Mouse (Mus musculus) 416B (cell line): ENCODE measurements at regions not wholly inside any gene's neighbourhood (a gene's known extent, or its start where the extent isn't known, plus 50 kb on each side); places are given as distances from the start of the nearest gene placed in this dataset.
A peak's percentile ranks its signal among the peaks of the same experiment; 100 is the strongest.

Experiments used
- DNase-seq: peaks from one replicate; pipeline ENCODE4 v3.0.0; 2011; ENCODE audit warnings: low read depth

DNA sequence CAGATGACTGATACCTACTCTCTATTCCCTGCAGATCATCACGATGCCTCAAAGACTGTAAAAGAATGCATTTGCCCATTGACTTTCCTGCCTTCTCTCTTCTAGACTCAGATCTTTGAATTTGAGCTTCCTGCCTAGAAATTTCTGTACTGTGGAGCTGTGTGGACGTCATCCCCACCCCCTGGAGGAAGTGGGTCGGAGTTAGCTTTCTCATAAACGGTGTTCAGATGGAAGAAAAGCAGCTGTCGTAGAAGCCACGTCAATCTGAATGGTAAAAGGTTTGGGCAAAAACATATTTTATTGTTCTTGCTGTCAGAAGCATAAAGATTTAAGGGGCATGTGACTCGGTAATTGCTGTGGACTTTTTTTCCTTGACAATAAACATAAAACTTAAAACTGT lies 154.6 kb upstream of the Mvb12b start:
- DNase-seq, result no peak

- DNase-seq, result no peak
These were observed 151.2 kb upstream of the Mvb12b start for GRCm38 (mm10) chr2:34038982-34039381.

DNA sequence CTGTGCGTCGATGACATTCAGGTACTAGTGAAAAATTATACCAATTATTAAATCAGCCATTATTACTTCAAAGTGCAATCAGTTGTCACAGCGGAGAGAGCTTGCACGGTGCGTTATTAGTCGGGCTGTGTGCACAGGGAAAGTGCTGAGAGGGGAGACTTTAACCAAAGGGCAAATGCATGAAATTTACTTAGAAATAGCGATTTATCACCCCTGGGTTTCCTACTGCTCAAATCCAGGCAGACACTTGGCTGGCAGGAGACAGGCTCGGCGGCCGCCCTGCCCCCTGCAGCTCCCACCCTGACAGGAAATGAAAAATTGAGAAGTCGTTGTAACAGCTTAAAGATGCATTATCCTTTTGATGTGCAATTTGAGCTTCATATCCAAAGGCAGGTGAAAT lies 145.5 kb upstream of the Mvb12b start:
- no peak for DNase-seq

GRCm38 (mm10) chr2:34031421-34031820 lies 143.7 kb upstream of the Mvb12b start:
- no peak for DNase-seq

- peak; percentile 17 for DNase-seq
These were observed 143.3 kb upstream of the Mvb12b start for GRCm38 (mm10) chr2:34031001-34031412.

- no peak for DNase-seq
These were observed 139.7 kb upstream of the Mvb12b start for GRCm38 (mm10) chr2:34027445-34027844.

DNA sequence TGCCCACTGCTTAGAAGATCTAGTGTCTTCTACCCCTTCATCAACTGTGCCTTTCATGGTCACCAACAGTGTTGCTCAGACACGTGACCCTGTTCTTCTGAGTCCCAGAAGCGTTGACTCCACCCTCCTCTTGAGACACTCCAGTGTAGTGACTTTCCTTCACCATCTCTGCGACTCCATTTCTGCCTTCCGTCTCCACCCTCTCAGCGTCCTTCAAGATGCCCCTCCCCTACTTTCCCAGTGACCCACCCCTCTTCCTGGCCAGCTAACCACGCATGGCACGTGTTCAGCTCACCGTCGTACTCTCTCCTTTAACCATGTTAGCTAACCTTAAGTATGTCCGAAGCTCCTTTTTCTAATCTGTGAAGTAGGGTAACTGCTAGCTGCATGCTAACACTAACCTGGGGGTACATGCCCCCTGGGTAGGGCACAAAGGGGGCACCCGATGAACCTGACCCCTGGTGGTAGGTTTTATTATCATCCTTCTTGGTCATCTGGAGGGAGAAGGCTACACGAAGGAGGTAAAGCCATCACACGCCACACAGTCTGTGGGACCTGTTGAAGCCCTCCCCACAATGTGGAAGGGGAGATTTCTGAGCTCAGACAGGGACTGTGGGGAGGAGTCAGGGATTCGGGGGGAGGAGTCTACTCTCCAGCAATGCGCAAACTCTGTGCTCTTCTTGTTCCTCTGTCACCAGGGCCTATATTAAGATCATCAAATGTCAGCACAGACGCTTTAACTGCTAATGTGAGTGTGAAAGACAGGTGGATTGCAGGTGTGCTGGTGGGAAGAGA lies 139.0 kb upstream of the Mvb12b start:
- DNase-seq, result peak; percentile 95

GRCm38 (mm10) chr2:34025715-34026360 lies 138.1 kb upstream of the Mvb12b start:
- peak; percentile 87 for DNase-seq

DNA sequence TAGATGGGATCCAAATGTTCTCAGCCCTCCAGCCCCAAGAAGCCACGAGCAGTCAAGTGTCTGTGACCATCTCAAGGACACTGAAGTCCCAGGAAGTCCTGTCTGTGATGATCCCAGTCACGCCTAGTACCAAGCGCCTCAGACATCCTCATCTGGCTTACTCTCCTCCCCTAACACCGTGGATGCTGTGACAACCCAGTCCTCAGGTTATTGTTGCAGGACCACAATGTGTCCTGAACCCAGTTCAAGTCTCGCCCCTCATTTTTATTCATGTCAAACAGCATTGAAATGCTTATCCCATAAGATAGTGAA lies 129.4 kb upstream of the Mvb12b start:
- DNase-seq, result no peak

DNA sequence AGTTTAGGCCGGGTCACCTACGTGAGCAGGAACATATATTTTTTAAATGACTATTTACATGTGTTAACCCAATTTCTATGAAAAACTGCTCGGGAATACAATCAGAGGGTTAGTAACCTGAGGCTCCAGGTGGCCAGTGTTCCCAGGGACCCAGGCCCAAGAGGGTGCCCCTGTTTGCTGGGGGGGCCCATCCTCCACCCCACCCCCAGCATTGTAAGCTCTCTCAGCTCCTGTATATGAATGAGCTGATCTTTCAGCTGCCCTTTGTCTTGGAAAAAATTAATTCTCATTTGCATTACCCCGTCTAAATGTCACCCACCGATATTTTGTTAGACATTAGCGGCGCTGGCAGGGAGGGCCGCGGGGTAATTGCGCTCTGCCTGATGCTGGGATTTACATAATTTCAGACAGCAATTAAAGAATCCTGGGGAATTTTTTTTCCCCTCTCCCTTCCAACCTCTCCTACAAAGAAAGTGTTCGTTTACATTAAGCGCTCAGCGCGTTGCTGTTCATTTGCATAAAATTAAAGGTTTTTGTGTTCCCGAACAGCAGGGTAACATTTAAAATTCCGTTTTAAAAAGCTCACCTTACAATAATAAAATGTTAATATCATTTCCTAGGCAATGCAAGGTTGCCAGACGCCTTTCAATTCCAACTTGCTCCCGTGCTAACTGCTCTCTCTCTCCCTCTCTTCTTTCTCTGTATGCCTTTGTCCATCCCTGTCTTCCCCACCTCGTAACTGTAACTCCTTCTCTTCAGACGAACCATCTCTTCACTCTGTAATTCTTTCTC lies 128.8 kb upstream of the Mvb12b start:
- no peak for DNase-seq

GRCm38 (mm10) chr2:34015640-34015995 lies 127.9 kb upstream of the Mvb12b start:
- no peak for DNase-seq

DNA sequence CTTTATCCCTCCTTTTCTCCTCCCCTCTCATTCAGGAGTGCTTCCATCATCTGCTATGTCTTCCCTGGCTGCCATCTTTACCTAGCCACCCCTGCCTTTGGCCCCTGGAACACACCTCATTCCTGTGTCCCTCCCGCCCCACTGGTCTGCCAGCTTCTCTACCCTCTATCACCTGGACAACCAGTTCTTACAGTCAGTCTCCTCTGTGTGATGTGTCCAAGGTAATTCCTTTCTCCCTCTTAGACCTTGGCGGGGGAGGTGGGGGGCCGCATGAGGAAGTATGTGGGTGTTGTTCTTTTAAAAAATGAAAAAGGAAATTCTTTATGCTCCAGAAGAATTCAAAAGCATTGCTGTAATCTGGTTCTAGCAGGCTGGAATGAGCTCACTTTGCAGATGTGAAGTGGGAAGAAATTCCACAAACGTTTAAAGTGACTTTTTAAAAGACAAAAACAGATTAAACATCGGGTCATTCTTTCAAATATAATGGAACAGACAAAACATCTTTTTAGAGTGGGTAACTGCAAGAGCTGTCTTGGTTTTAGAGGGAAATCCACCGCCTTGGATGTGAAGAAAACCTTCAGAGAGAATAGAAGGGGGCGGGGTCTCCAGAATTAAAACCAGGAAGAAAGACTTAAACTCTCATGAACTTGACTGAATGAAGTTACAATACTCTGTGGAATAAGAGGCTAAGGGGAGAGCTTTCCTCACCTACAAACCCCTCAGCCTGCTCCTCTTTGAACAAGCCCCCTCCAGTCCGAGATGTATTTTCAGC lies 127.3 kb upstream of the Mvb12b start:
- DNase-seq, result no peak

DNA sequence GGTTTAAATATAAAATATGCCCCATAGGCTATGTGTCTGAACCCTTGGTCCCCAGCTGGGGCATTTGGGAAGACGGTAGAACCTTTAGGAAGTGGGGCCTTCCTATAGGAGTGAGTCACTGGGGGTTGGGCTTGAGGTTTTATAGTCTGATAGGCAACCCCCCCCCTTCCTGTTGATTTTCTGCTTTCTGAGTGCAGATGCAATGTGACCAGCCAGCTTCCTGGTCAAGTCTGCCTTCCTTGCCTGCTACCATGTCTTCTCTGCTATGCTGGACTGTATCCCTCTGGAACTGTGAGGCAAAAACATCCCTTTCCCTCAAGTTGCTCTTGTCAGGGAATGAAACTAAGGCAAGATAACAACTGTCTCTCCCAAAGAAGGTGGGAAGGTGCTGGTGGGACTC lies 122.4 kb upstream of the Mvb12b start:
- DNase-seq, result peak; percentile 32

GRCm38 (mm10) chr2:34007916-34008315 lies 120.2 kb upstream of the Mvb12b start:
- DNase-seq, result no peak

GRCm38 (mm10) chr2:33997106-33997505 lies 109.4 kb upstream of the Mvb12b start:
- no peak for DNase-seq

- DNase-seq, result no peak
These were observed 108.6 kb upstream of the Mvb12b start for GRCm38 (mm10) chr2:33996331-33996730.

- no peak for DNase-seq
These were observed 103.6 kb upstream of the Mvb12b start for GRCm38 (mm10) chr2:33991299-33991698.

DNA sequence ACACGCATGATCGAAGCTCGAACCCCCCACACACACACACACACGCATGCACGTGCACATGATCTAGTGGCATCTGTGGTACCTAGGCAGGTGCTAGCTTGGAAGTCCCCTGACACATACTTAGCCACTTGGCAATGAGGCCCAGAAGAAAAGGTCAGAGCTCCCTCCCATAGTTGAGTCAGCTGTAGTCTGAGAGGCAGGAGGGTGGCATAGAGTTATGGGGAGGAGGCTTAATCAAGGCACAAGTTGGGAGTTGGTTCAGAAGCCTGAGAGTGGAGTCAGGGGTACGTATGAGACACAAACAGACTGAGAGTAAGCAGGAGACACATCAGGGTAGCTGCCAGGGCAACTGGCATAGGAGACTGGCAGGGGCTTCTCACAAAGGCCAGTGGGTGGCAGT lies 103.0 kb upstream of the Mvb12b start:
- no peak for DNase-seq

DNA sequence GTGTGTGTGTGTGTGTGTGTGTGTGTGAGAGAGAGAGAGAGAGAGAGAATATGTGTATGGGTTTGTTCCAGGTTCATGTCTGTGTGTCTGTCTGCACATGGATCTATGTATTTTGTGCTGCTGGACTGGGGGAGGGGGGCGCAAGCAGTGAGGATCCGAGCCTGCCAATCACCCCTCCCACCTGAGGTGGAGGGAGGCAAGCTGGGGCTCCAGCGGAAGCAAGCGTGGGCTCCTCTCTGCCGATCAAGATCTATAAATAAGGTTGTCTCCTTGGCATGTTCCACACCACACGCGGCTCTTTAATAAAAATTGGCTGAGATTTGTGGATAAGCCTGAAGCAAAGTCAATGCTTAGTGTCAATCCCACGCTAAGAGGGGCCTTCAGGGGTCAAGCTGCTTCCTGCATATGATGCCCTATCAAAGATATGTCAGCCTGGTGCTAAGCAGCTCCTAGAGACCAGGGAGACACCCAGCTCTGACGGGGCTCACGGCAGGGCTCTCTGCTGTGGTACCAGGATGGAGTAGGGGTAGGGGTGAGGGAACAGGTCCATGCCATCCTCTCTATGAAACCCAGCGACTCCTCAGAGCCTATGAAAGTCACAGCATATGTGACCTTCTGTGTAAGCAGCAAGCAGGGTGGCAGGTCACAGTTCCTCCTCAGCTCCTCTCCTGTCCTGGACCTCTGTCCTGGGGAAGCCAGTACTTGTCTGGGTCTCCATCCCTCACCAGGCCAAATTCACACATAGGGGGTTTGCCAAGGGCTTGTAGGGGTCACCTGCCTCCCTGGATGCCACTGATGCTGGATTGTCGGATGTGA lies 102.0 kb upstream of the Mvb12b start:
- no peak for DNase-seq

GRCm38 (mm10) chr2:33986420-33986819 lies 98.7 kb upstream of the Mvb12b start:
- no peak for DNase-seq

DNA sequence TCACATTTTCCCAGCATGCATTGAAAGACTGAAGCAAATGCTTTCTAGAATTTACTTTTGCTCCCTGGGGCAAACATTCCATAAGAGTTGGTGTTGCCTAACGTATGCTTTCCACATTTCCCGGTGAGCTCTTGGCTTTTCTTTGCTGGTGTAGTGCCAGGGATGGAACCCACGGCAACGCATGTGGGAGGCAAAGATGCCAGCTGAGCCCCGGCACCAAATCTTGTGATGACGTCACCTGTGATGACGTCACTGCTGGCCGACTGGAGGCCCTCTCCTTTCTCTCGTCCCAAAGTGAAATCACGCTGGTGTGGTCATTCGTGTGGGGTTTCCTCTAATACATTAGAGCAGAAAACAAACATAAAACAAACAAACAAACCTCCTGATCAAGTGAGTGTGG lies 97.6 kb upstream of the Mvb12b start:
- no peak for DNase-seq
